Mouse (Mus musculus) myocyte (in vitro differentiated cells): ENCODE results near the gene Sec14l1. TPM values are rescaled to one million over a fixed set of nuclear protein-coding genes. Genes with fewer than 3 reads are reported as not detected.

Experiments
- H3K27me3 ChIP-seq: one replicate; pipeline ENCODE4 v1.6.1; 2011; ENCODE audit not compliant: control insufficient read depth, insufficient read depth, insufficient read length
- H3K36me3 ChIP-seq: one replicate; pipeline ENCODE4 v1.6.1; 2011; ENCODE audit not compliant: control insufficient read depth, insufficient read depth
- H3K4me2 ChIP-seq: one replicate; pipeline ENCODE4 v1.6.1; 2011; ENCODE audit warnings: low read depth, control low read depth
- H3K4me3 ChIP-seq: one replicate; pipeline ENCODE4 v1.5.1; 2011; ENCODE audit warnings: mild to moderate bottlenecking, control low read depth, moderate library complexity
- H3K79me2 ChIP-seq: one replicate; pipeline ENCODE4 v1.6.1; 2011; ENCODE audit not compliant: control insufficient read depth, insufficient read depth
- H3ac ChIP-seq: one replicate; pipeline ENCODE4 v1.6.1; 2011; ENCODE audit not compliant: control insufficient read depth, insufficient read length
- CEBPB ChIP-seq: IDR thresholded peaks from 2 replicates; pipeline ENCODE4 v1.6.1; 2011; ENCODE audit warnings: mild to moderate bottlenecking, moderate library complexity; ENCODE audit not compliant: poor library complexity, insufficient read depth, severe bottlenecking
- E2F4 ChIP-seq: IDR thresholded peaks from one replicate; pipeline ENCODE4 v1.6.1; 2011; ENCODE audit warnings: mild to moderate bottlenecking, control low read depth, moderate library complexity; ENCODE audit not compliant: insufficient read depth
- MAX ChIP-seq: IDR thresholded peaks from one replicate; pipeline ENCODE4 v1.6.1; 2011; ENCODE audit warnings: low read depth, mild to moderate bottlenecking, control low read depth
- MYOD1 ChIP-seq, 3 experiments: IDR thresholded peaks; one replicate each; pipeline ENCODE4 v1.6.1; 2011; ENCODE audit warnings: control low read depth in 2 of 3, low read depth in 2 of 3, mild to moderate bottlenecking in 2 of 3, moderate library complexity in 1 of 3; ENCODE audit not compliant: insufficient read length in 2 of 3, control insufficient read depth in 1 of 3
- MYOG ChIP-seq, 3 experiments: IDR thresholded peaks; one replicate each; pipeline ENCODE4 v1.6.1; 2011; ENCODE audit warnings: control low read depth in 2 of 3, low read depth in 2 of 3, mild to moderate bottlenecking in 2 of 3; ENCODE audit not compliant: insufficient read length in 2 of 3, control insufficient read depth in 1 of 3, insufficient read depth in 1 of 3
- POLR2A ChIP-seq: IDR thresholded peaks from one replicate; pipeline ENCODE4 v1.6.1; 2011; ENCODE audit warnings: low read depth, mild to moderate bottlenecking, control low read depth, moderate library complexity; ENCODE audit not compliant: insufficient read length
- POLR2AphosphoS2 ChIP-seq: IDR thresholded peaks from one replicate; pipeline ENCODE4 v1.6.1; 2011; ENCODE audit warnings: low read depth, control low read depth; ENCODE audit not compliant: insufficient read length
- REST ChIP-seq: IDR thresholded peaks from one replicate; pipeline ENCODE4 v1.6.1; 2011; ENCODE audit warnings: mild to moderate bottlenecking, control low read depth, moderate library complexity; ENCODE audit not compliant: insufficient read depth, insufficient read length
- SRF ChIP-seq: IDR thresholded peaks from one replicate; pipeline ENCODE4 v1.6.1; 2011; ENCODE audit warnings: low read depth; ENCODE audit not compliant: control insufficient read depth, insufficient read length
- TCF12 ChIP-seq: IDR thresholded peaks from one replicate; pipeline ENCODE4 v1.6.1; 2011; ENCODE audit warnings: mild to moderate bottlenecking, control low read depth; ENCODE audit not compliant: poor library complexity, insufficient read depth, severe bottlenecking
- TCF3 ChIP-seq: IDR thresholded peaks from one replicate; pipeline ENCODE4 v1.6.1; 2011; ENCODE audit warnings: low read depth, control low read depth; ENCODE audit not compliant: insufficient read length
- USF1 ChIP-seq: IDR thresholded peaks from one replicate; pipeline ENCODE4 v1.6.1; 2011; ENCODE audit warnings: low read depth, mild to moderate bottlenecking, control low read depth, moderate library complexity
- polyA plus RNA-seq: library from polyadenylated mRNA; unstranded; fragments of >200 nt; fragmentation: generic; extraction: Trizol; gene quantifications from one replicate; pipeline ENCODE4 v1.2.1, GENCODE M21; 2012; ENCODE audit warnings: missing spikeins

Gene Sec14l1
- polyA plus RNA-seq, 1 experiment = 84.8 TPM

DNA sequence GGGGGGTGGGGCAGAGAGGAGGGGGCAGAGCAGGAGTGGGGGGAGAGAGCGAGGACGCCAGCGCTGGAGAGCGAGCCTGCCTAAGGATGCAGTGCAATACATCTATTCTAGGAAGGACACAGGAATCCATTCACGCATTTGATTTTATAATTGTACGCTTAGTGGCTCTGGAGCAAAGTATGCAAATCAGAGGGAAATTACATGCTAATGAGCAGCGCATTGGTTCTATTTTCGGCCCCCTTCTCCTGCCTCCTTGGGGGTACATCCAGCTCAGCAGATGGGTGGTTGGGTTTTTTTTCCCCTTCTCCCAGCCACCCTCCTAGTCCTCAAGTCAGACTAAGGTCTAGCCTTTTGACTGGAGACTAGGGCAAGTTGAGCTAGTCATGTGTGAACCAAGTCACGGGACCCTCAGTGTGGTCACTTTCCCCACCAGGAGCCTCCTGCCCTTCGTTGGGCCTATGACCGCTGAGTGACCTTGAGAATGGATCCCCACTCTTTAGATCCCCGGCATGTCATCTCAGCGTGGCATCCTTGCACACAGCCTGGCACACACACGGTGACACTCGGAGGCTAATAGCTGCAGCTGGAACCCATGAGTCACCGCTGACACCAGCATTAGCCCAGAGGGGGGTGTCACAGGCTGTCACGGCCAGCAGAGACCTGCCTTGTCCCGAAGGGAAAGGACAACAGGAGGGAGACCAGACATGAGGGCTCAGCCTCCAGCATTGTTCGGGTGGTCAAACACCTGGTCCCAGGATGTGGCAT, 55.0 kb downstream of the Sec14l1 start:
- peak in 1 of 3 experiments; percentile 14 for TF ChIP-seq MYOG (IDR thresholded peaks at IDR 0.05; ENCODE audit: control insufficient read depth in 1 of 3, insufficient read depth in 1 of 3, insufficient read length in 2 of 3, low read depth in 2 of 3)
- TF ChIP-seq SRF = no peak
- no peak for TF ChIP-seq MYOD1 (IDR thresholded peaks at IDR 0.05; ENCODE audit: control insufficient read depth in 1 of 3, insufficient read length in 2 of 3, low read depth in 2 of 3)
- TF ChIP-seq CEBPB = no peak
- TF ChIP-seq E2F4 = no peak
- no peak for TF ChIP-seq REST
- no peak for TF ChIP-seq USF1
- no peaks in the 10 kb centered on the region for H3K79me2 ChIP-seq
- H3K4me3 ChIP-seq = no peak overlapping the region
- no peak overlapping the region for H3ac ChIP-seq
- H3K36me3 ChIP-seq = no peaks in the 10 kb centered on the region
- no peaks in the 10 kb centered on the region for H3K27me3 ChIP-seq
- H3K4me2 ChIP-seq = no peak overlapping the region

DNA sequence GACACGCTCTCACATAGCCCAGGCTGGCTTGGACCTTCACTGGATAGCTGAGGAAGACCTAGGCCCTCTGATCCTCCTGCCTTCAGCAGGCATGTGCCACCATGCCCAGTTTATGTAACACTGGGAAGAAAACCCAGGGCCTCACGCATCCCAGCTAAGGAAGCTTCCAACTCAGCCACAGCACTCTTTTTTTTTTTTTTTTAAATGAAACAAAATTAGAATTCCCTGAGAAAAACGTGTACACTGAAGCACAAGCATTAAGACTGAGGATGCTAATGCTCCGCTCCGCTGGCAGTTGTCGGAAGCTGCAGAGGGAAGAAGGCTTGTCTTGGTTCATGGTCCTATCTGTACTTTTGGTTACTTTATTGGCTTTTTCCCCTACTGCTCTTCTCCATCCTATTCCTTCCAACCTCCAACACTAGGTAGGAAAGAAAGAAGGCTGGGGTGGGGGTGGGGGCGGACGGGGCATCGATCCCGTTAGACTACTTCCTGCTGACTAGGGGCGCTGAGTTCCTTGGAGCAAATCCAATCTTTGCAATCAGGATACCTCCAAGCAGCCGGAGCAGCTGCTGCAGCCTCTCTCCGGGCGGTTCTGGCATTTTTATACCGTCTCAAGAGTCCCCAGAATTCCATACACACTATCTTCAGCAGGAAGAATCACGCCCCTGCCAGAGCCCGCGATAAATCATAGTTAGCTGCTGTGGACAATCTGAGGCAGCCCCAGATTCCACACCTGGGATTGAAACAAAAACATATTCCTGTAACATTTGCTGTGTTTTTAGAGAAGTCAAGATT, 59.3 kb downstream of the Sec14l1 start:
- Histone ChIP-seq H3K27me3 (no peaks in the 10 kb centered on the region), H3K36me3 (no peaks in the 10 kb centered on the region), H3K79me2 (no peaks in the 10 kb centered on the region), H3ac (no peak overlapping the region), H3K4me2 (no peak overlapping the region), H3K4me3 (no peak overlapping the region)
- peak in 1 of 3 experiments; percentile 14 for TF ChIP-seq MYOD1 (IDR thresholded peaks at IDR 0.05; ENCODE audit: control insufficient read depth in 1 of 3, insufficient read length in 2 of 3, low read depth in 2 of 3)
- no peak for TF ChIP-seq MAX

DNA sequence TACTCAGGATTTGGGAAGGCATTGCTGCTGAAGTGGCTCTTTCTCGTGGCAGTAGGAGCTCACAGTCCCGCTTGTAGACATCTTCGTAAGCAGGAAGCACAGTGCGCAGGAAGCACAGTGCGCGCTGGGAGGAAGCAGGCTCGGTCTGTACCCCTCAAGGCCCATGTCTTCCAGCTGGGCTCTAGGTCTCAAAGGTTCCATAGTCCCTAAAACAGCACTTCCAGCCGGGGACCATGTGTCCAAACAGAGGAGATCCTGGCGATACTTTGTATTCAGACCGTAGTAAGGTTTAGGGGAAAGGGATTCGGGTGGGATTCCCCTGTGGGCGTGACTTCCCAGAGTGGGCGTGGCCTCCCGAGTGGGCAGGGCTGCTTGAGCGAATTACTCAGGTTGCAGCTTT, 60.0 kb downstream of the Sec14l1 start:
- Histone ChIP-seq H3K4me2 (no peak overlapping the region), H3K27me3 (no peaks in the 10 kb centered on the region), H3K79me2 (no peaks in the 10 kb centered on the region), H3ac (no peak overlapping the region), H3K4me3 (no peak overlapping the region), H3K36me3 (no peaks in the 10 kb centered on the region)
- TF ChIP-seq USF1 (no peak), MAX (no peak), REST (no peak), TCF12 (no peak), CEBPB (no peak), MYOD1 (IDR thresholded peaks at IDR 0.05; ENCODE audit: control insufficient read depth in 1 of 3, insufficient read length in 2 of 3, low read depth in 2 of 3) (no peak), E2F4 (no peak), POLR2AphosphoS2 (no peak), MYOG (IDR thresholded peaks at IDR 0.05; ENCODE audit: control insufficient read depth in 1 of 3, insufficient read depth in 1 of 3, insufficient read length in 2 of 3, low read depth in 2 of 3) (no peak), SRF (no peak), POLR2A (no peak)

DNA sequence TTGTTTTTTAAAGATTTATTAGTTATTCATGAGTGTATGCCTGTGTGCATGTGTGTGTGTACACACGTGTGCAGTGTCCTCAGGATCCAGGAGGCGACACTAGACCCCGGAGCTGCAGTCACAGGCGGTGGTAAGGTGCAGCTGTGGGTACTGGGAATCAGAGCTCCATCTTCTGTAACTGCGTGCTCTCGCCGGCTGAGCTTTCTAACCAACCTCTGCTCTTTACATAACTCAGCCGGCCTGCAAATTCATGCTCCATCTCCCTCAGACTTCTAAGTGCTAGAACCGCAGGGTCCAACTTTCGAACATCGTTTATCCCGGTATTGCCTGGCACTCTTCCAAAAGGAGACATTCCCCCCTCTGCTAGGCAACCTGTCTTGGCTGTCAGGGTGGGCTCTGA, 60.5 kb downstream of the Sec14l1 start:
- H3ac ChIP-seq = no peak overlapping the region
- H3K27me3 ChIP-seq = no peaks in the 10 kb centered on the region
- no peaks in the 10 kb centered on the region for H3K36me3 ChIP-seq
- H3K4me2 ChIP-seq = no peak overlapping the region
- H3K79me2 ChIP-seq = no peaks in the 10 kb centered on the region
- H3K4me3 ChIP-seq = no peak overlapping the region
- TF ChIP-seq REST = no peak
- no peak for TF ChIP-seq MYOG (IDR thresholded peaks at IDR 0.05; ENCODE audit: control insufficient read depth in 1 of 3, insufficient read depth in 1 of 3, insufficient read length in 2 of 3, low read depth in 2 of 3)
- TF ChIP-seq MYOD1 (IDR thresholded peaks at IDR 0.05; ENCODE audit: control insufficient read depth in 1 of 3, insufficient read length in 2 of 3, low read depth in 2 of 3) = no peak
- TF ChIP-seq POLR2AphosphoS2 = no peak
- no peak for TF ChIP-seq MAX
- TF ChIP-seq POLR2A = no peak
- TF ChIP-seq E2F4 = no peak

DNA sequence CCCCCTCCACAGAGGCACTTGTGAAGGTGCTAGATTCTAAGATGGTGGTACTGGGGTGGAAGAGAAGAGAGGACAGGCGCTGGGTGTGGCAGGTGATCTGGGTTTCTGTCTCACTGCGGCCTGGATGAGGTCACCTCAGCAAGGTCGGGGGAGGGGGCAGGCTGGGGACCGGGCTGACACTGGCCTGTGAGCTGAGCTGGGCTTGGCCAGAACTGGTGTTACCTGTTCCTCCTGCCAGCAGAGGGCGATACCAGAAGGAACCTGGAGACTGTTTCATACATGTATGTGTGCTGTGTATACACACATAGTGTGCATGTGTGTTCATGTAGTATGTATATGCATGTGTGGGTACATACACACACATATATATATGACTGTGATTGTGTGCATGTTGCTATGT, 61.3 kb downstream of the Sec14l1 start:
- TF ChIP-seq POLR2A (no peak), REST (no peak), POLR2AphosphoS2 (no peak), TCF12 (no peak), USF1 (no peak), E2F4 (no peak), MYOD1 (IDR thresholded peaks at IDR 0.05; ENCODE audit: control insufficient read depth in 1 of 3, insufficient read length in 2 of 3, low read depth in 2 of 3) (no peak), MYOG (IDR thresholded peaks at IDR 0.05; ENCODE audit: control insufficient read depth in 1 of 3, insufficient read depth in 1 of 3, insufficient read length in 2 of 3, low read depth in 2 of 3) (no peak), SRF (no peak), CEBPB (no peak), TCF3 (no peak), MAX (no peak)
- Histone ChIP-seq H3K4me2 (no peak overlapping the region), H3K4me3 (no peak overlapping the region), H3K36me3 (no peaks in the 10 kb centered on the region), H3K27me3 (no peaks in the 10 kb centered on the region), H3ac (no peak overlapping the region), H3K79me2 (no peaks in the 10 kb centered on the region)
